Mouse (Mus musculus) bone marrow, adult 2 months (tissue): Measurements from ENCODE around the gene Grid1. TPM values are rescaled to one million over a fixed set of nuclear protein-coding genes. Genes with fewer than 3 reads are reported as not detected.

Source experiments
- H3K27ac ChIP-seq: fragments of 200-500 bp; 2 replicates; pipeline ENCODE4 v1.5.1; 2012; ENCODE audit warnings: low read depth, mild to moderate bottlenecking, control low read depth, inconsistent platforms, low read length; ENCODE audit not compliant: control insufficient read depth, poor library complexity, insufficient read depth
- H3K4me1 ChIP-seq: fragments of 200-500 bp; 2 replicates; pipeline ENCODE4 v1.6.1; 2011; ENCODE audit warnings: low read length; ENCODE audit not compliant: control insufficient read depth, insufficient read depth
- H3K4me3 ChIP-seq: fragments of 200-500 bp; replicated peaks from 2 replicates; pipeline ENCODE3; 2011; ENCODE audit warnings: mild to moderate bottlenecking, low read depth, low read length, control low read depth; ENCODE audit not compliant: control insufficient read depth
- CTCF ChIP-seq: fragments of 200-500 bp; IDR thresholded peaks from 2 replicates; pipeline ENCODE4 v1.5.1; 2011; ENCODE audit warnings: low read length, control low read depth; ENCODE audit not compliant: control insufficient read depth, insufficient read depth
- POLR2A ChIP-seq: fragments of 200-500 bp; IDR thresholded peaks from 2 replicates; pipeline ENCODE4 v1.6.1; 2011; ENCODE audit warnings: low read depth, mild to moderate bottlenecking, control low read depth, low read length, borderline replicate concordance; ENCODE audit not compliant: control insufficient read depth
- WGBS: fragments of 180-500 bp; shearing (Covaris S2); methylation state at CpG from one replicate; pipeline ENCODE4 v1.1.7; 2018; 5-methylcytosine and 5-hydroxymethylcytosine counted together
- polyA plus RNA-seq: library from polyadenylated mRNA; stranded (reverse); fragments of >200 nt; gene quantifications from 2 replicates; pipeline ENCODE4 v1.2.4, GENCODE M21; 2011; ENCODE audit warnings: low replicate concordance; ENCODE audit not compliant: missing spikeins, insufficient read depth, insufficient read length

Grid1 gene
- polyA plus RNA-seq, 1 experiment = 0.35 TPM

DNA sequence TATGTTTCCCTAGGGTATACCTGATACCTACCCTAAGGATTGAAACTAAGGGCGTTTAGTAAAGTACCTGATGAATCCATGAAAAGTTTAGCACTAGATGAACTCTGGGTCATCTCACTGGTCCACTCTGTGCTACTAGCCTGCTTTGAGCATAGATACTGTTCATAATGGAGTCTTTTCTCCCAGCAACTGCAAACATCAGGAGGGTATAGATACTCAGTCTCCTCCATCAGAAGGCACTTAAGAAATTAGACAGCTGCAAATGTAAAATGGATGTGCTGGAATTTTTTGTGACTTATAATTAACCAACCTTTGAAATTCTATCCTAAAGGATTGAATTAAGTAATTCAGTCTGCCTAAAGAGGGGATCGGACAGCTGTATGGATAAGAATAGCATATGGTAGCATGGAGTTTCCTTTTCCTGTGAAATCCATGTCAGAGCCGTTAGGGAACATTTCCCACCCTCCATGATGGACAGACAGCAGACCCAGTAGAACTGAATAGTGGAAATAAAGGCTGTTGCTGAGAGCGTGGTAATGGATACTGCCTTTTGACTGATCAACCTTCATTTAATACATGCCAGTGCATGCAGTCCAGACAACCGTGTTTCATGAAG lies 303.5 kb downstream of the Grid1 start:
- 66% methylated on average over 5 of the region's 5 CpGs for WGBS
- Histone ChIP-seq H3K4me3 (no peak overlapping the region), H3K27ac (no peak overlapping the region), H3K4me1 (no peaks in the 10 kb centered on the region)
- TF ChIP-seq POLR2A = no peak
- TF ChIP-seq CTCF = no peak

DNA sequence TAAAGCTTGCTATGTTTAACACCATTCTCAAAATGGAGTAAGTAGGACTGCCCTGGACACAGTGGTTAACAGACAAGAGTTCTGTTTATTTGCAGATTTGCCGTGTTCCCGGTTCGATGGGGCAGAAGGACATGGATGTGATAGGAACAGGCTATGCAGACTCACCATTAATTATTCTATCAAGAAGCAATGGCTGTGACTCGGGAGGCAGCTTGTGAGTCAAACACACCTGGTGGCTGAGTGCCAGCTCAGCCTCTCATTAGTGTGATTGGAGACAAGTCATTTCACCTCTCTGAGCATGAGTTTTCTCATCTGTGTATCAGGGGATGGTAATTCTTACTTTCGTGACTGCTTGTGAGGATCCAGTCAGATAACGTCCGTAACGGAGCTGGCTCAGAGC lies 307.7 kb downstream of the Grid1 start:
- TF ChIP-seq POLR2A (no peak), CTCF (no peak)
- H3K4me3 ChIP-seq = no peak overlapping the region
- no peaks in the 10 kb centered on the region for H3K4me1 ChIP-seq
- whole genome bisulfite sequencing = 87% methylated on average over 8 of the region's 8 CpGs
- H3K27ac ChIP-seq = no peak overlapping the region

DNA sequence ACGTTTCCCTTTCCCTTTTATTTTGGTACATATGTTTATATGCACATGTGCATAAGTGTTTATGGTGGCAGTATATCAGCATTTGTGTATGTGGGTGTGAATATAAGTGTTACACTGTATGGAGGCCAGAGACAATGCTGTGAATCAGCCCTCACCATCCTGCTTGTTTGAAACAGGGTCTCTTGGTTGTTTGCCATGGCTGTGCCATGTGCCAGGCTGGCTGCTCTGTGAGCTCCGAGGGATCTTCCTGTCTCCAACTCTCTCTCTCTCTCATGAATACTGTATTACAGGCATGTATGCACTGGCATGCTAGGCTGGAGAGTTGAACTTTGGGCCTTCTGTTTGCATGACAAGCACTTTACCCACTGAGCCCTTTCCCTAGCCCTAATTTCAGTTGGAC lies 315.1 kb downstream of the Grid1 start:
- no peaks in the 10 kb centered on the region for H3K4me1 ChIP-seq
- 75% methylated on average over 2 of the region's 2 CpGs for WGBS
- H3K4me3 ChIP-seq = no peak overlapping the region
- TF ChIP-seq POLR2A = no peak
- no peak for TF ChIP-seq CTCF
- H3K27ac ChIP-seq = no peak overlapping the region

DNA sequence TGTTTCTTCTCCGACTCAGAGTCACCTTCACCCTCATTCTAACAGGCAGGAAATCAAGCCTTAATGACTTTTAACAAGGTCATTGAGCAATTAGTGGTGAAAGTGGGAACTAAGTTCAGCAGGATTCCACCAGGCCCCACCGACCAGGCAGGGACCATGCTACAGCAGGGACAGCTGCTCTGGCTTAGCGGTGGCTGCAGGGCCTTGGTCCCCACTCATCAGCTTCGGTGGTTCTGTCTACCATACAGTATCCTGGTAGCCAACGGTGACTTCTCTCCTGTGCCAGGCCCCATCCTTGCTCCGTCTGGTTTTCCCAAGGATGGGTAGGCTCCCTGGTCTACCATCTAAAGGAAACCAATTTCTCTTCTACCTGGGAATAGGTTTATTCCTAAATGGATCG lies 318.2 kb downstream of the Grid1 start:
- WGBS = 68% methylated on average over 7 of the region's 7 CpGs
- Histone ChIP-seq H3K4me3 (no peak overlapping the region), H3K4me1 (no peaks in the 10 kb centered on the region), H3K27ac (no peak overlapping the region)
- TF ChIP-seq POLR2A (no peak), CTCF (no peak)

DNA sequence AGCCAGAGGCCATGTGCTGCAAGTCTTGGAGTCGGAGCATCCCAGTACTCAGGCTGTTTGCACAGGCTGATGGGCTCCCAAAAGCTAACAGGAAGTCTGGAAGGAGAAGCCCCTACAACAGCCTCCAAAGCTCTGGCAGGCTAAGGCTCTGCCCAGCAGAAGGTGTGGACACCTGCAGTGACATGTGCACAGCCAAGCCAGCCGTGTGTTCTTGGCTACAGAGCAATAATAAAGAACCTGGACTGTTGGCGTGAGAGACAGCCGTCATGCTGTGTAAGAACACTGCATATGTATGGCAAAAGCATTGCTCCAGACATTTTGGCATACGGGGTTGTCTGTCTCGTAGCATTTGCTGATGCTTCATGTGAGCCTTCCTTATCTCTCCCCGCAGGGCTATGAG lies 319.9 kb downstream of the Grid1 start:
- no peak overlapping the region for H3K4me3 ChIP-seq
- H3K27ac ChIP-seq = no peak overlapping the region
- 73% methylated on average over 7 of the region's 7 CpGs for whole genome bisulfite sequencing
- H3K4me1 ChIP-seq = no peaks in the 10 kb centered on the region
- TF ChIP-seq CTCF = no peak
- no peak for TF ChIP-seq POLR2A

DNA sequence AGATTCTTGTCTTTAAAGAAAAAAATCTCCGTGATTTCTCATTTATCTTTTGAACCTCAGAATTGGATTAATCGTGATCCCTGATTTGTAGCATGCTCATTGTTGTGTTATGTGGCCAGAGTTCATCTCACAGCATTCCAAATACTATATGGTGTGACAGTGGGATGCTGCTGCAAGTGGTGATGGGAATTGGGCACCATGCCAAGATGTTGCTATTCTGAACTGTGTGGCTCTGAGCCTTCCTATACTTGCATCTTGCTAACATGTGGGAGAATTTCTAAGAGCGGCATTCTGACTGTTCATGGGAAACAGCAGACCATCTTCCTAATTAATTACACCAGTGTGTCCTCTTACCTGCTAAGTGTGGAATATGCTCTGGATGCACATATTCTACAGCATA lies 332.5 kb downstream of the Grid1 start:
- no peak overlapping the region for H3K4me3 ChIP-seq

DNA sequence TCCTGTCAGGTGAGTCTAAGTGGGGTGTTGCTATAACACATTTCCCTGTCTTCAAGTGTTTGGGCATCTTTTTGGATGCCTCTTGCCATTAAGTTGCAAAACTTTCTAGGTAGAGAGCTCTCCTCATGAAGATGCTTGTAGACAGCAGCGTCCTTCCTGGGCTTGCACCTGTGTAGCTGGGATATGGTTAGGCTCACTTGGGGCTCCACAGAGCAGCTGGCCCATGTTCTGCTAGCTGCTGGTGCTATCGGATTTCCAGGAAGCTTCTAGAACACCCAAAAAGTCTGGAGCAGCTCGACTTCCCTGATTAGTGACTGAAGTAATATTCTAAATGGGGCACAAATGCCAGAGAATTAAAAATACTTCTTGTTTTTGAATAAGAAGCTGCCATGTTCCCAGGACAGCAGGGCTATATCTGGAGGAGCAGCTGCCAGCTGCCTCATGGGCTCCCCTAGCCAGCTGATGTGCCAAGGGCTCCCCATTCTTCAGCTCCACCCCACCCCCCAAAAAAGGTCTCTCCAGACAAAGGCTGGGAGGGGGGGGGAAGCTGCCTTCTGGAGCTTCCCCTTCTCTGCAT lies 333.9 kb downstream of the Grid1 start:
- TF ChIP-seq POLR2A (no peak), CTCF (no peak)
- Histone ChIP-seq H3K4me1 (no peaks in the 10 kb centered on the region), H3K27ac (no peak overlapping the region), H3K4me3 (no peak overlapping the region)
- WGBS = 53% methylated on average over 3 of the region's 3 CpGs

More for the DNA sequence above, 332.5 kb downstream of the Grid1 start:
- Histone ChIP-seq H3K4me1 (no peaks in the 10 kb centered on the region), H3K27ac (no peak overlapping the region)
- TF ChIP-seq POLR2A = no peak
- no peak for TF ChIP-seq CTCF
- WGBS = 73% methylated on average over 3 of the region's 3 CpGs

DNA sequence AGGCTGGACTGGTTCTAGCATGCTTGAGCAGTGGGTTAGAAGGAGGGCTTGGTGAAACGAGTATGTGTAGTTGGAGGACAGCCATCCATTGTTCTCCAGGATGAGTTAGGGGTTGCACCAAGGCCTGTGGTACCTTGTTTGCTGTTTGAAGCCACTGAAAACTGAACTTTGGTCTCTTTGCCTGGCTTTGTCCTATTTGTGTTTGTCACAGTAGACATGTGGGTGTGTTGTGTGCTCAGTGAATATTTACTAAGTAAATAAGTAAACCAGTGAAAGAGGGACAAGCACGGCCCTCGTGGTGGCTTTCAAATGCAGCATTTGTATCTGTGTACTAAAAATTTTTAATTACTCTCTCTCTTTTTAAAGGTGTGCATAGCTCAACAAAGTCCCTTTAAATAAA lies 334.5 kb downstream of the Grid1 start:
- TF ChIP-seq POLR2A (no peak), CTCF (no peak)
- H3K27ac ChIP-seq = no peak overlapping the region
- no peak overlapping the region for H3K4me3 ChIP-seq
- H3K4me1 ChIP-seq = no peaks in the 10 kb centered on the region
- 51% methylated on average over 3 of the region's 3 CpGs for WGBS
